Mouse (Mus musculus) lung, embryonic 16.5 days (tissue): ENCODE results near the gene N4bp3. TPM values are rescaled to one million over a fixed set of nuclear protein-coding genes. Genes with fewer than 3 reads are reported as not detected.
A peak's percentile ranks its signal among the peaks of the same experiment; 100 is the strongest.
"Not testable (repeated sequence)": the region's sequence is repeated elsewhere in the genome, so short reads cannot be mapped to it uniquely, and the experiment has no call there.

Experiments used
- ATAC-seq: fragments of 200-750 bp; cut with Nextera tagmentation; 2 replicates; pipeline ENCODE4 v1.8.0; 2017; ENCODE audit warnings: low read depth, mild to moderate bottlenecking, moderate library complexity
- H3K27ac ChIP-seq: fragments of 300-500 bp; sonication (generic); 2 replicates; pipeline ENCODE4 v1.5.1; 2014; ENCODE audit warnings: mild to moderate bottlenecking, control low read depth, low read length
- H3K27me3 ChIP-seq: fragments of 300-500 bp; sonication (generic); 2 replicates; pipeline ENCODE4 v1.6.1; 2014; ENCODE audit warnings: low read depth, low read length, mixed read lengths; ENCODE audit not compliant: control insufficient read depth, insufficient read depth
- H3K36me3 ChIP-seq: fragments of 300-500 bp; sonication (generic); 2 replicates; pipeline ENCODE4 v1.6.1; 2014; ENCODE audit warnings: low read length; ENCODE audit not compliant: control insufficient read depth, insufficient read depth
- H3K4me1 ChIP-seq: fragments of 300-500 bp; sonication (generic); replicated peaks from 2 replicates; pipeline ENCODE4 v1.6.1; 2014; ENCODE audit warnings: low read length, mixed read lengths; ENCODE audit not compliant: control insufficient read depth, insufficient read depth
- H3K4me2 ChIP-seq: fragments of 300-500 bp; sonication (generic); 2 replicates; pipeline ENCODE4 v1.6.1; 2014; ENCODE audit warnings: low read depth, low read length, control low read depth
- H3K4me3 ChIP-seq: fragments of 300-500 bp; sonication (generic); 2 replicates; pipeline ENCODE4 v1.5.1; 2014; ENCODE audit warnings: mild to moderate bottlenecking, low read length, control low read depth
- H3K9ac ChIP-seq: fragments of 300-500 bp; sonication (generic); 2 replicates; pipeline ENCODE4 v1.6.1; 2014; ENCODE audit warnings: low read length, control low read depth
- H3K9me3 ChIP-seq: fragments of 300-500 bp; sonication (generic); 2 replicates; pipeline ENCODE4 v1.6.1; 2016; ENCODE audit warnings: low read length; ENCODE audit not compliant: control insufficient read depth
- WGBS: fragments of 180-500 bp; shearing (Covaris S2); extraction: QIAGEN DNeasy Blood & Tissue Kit; methylation state at CpG from one replicate; pipeline ENCODE4 v1.1.7; 2014; 5-methylcytosine and 5-hydroxymethylcytosine counted together
- polyA plus RNA-seq: library from polyadenylated mRNA; unstranded; fragments of >200 nt; fragmentation: Nextera tagmentation; extraction: Ambion mirVana; gene quantifications from 2 replicates; pipeline ENCODE4 v1.2.1, GENCODE M21; 2015

N4bp3 gene
- polyA plus RNA-seq, 1 experiment from 2014 or later = 43.5 TPM

GRCm38 (mm10) chr11:51636323-51636684 is 14.3 kb downstream of the N4bp3 start:
- Histone ChIP-seq H3K9me3 (no peaks in the 10 kb centered on the region), H3K36me3 (no peaks in the 10 kb centered on the region), H3K27me3 (no peaks in the 10 kb centered on the region), H3K4me2 (peak overlapping the region; percentile 82), H3K27ac (peak overlapping the region; percentile 83), H3K4me3 (peak overlapping the region; percentile 86), H3K9ac (peak overlapping the region; percentile 85), H3K4me1 (peaks cover 31% of the 10 kb centered on the region)
- ATAC-seq = peak; percentile 62
- WGBS = 5% methylated on average over 6 of the region's 6 CpGs

- Histone ChIP-seq H3K36me3 (no peaks in the 10 kb centered on the region), H3K27ac (peak within 1 kb of the TSS; percentile 83), H3K4me1 (peaks cover 27% of the 10 kb centered on the region), H3K27me3 (no peaks in the 10 kb centered on the region), H3K4me2 (peak within 1 kb of the TSS; percentile 82), H3K9me3 (no peaks in the 10 kb centered on the region), H3K9ac (peak within 1 kb of the TSS; percentile 85), H3K4me3 (peak within 1 kb of the TSS; percentile 86)
- ATAC-seq = peak; percentile 77
- 0% methylated on average over 54 of the region's 61 CpGs for WGBS
Observed at GRCm38 (mm10) chr11:51635525-51636322, 14.9 kb downstream of the N4bp3 start, which contains the start of gene Rmnd5b. Rmnd5b (minus strand) TSS chr11:51635896.

- 6% methylated on average over 6 of the region's 6 CpGs for WGBS
- Histone ChIP-seq H3K9ac (peak overlapping the region; percentile 85), H3K9me3 (no peaks in the 10 kb centered on the region), H3K27ac (peak overlapping the region; percentile 83), H3K4me1 (peaks cover 22% of the 10 kb centered on the region), H3K4me3 (peak overlapping the region; percentile 86), H3K4me2 (peak overlapping the region; percentile 82), H3K27me3 (no peaks in the 10 kb centered on the region), H3K36me3 (no peaks in the 10 kb centered on the region)
- ATAC-seq = no peak
Observed at GRCm38 (mm10) chr11:51635127-51635524, 15.5 kb downstream of the N4bp3 start.

GRCm38 (mm10) chr11:51633721-51634120 is 16.9 kb downstream of the N4bp3 start:
- ATAC-seq = no peak
- peaks cover under 1% of the 10 kb centered on the region; the same call in 1 of the 2 replicates for H3K36me3 ChIP-seq
- H3K4me2 ChIP-seq = no peak overlapping the region
- no peaks in the 10 kb centered on the region for H3K9me3 ChIP-seq
- no peaks in the 10 kb centered on the region for H3K27me3 ChIP-seq
- H3K27ac ChIP-seq = no peak overlapping the region
- 88% methylated on average over 3 of the region's 3 CpGs for WGBS
- H3K9ac ChIP-seq = no peak overlapping the region
- H3K4me1 ChIP-seq = peaks cover 22% of the 10 kb centered on the region
- H3K4me3 ChIP-seq = no peak overlapping the region

- H3K36me3 ChIP-seq, H3K9ac ChIP-seq, H3K27ac ChIP-seq, H3K27me3 ChIP-seq, H3K9me3 ChIP-seq, ATAC-seq, H3K4me3 ChIP-seq, H3K4me2 ChIP-seq: not testable (repeated sequence)
- H3K4me1 ChIP-seq = peaks cover 21% of the 10 kb centered on the region
- WGBS = 89% methylated on average over 7 of the region's 7 CpGs
Observed at GRCm38 (mm10) chr11:51633200-51633599, 17.4 kb downstream of the N4bp3 start.

GRCm38 (mm10) chr11:51632130-51632753 is 18.4 kb downstream of the N4bp3 start:
- no peak overlapping the region for H3K4me3 ChIP-seq
- WGBS = 78% methylated on average over 6 of the region's 6 CpGs
- H3K9ac ChIP-seq = no peak overlapping the region
- H3K4me1 ChIP-seq = peaks cover 15% of the 10 kb centered on the region
- H3K27me3 ChIP-seq = no peaks in the 10 kb centered on the region
- no peak overlapping the region for H3K27ac ChIP-seq
- H3K9me3 ChIP-seq = no peaks in the 10 kb centered on the region
- no peak for ATAC-seq
- peaks cover 9% of the 10 kb centered on the region for H3K36me3 ChIP-seq
- H3K4me2 ChIP-seq = no peak overlapping the region

GRCm38 (mm10) chr11:51629651-51630314 is 20.9 kb downstream of the N4bp3 start:
- peaks cover 16% of the 10 kb centered on the region for H3K36me3 ChIP-seq
- no peaks in the 10 kb centered on the region for H3K27me3 ChIP-seq
- ATAC-seq = no peak
- H3K4me2 ChIP-seq = no peak overlapping the region
- no peak overlapping the region for H3K27ac ChIP-seq
- H3K4me3 ChIP-seq = no peak overlapping the region
- no peaks in the 10 kb centered on the region for H3K9me3 ChIP-seq
- 76% methylated on average over 15 of the region's 15 CpGs for WGBS
- peaks cover 7% of the 10 kb centered on the region for H3K4me1 ChIP-seq
- H3K9ac ChIP-seq = no peak overlapping the region

GRCm38 (mm10) chr11:51627907-51628306 is 22.7 kb downstream of the N4bp3 start:
- Histone ChIP-seq H3K4me1 (0 out of 2 replicates have a peak, but pooled peaks cover 3% of the 10 kb centered on the region), H3K27ac (no peak overlapping the region), H3K27me3 (no peaks in the 10 kb centered on the region), H3K36me3 (peaks cover 27% of the 10 kb centered on the region), H3K4me2 (no peak overlapping the region), H3K9ac (no peak overlapping the region), H3K9me3 (no peaks in the 10 kb centered on the region), H3K4me3 (no peak overlapping the region)
- 86% methylated on average over 8 of the region's 8 CpGs for WGBS
- no peak for ATAC-seq

GRCm38 (mm10) chr11:51627425-51627824 is 23.2 kb downstream of the N4bp3 start:
- Histone ChIP-seq H3K27ac (no peak overlapping the region), H3K4me2 (no peak overlapping the region), H3K4me1 (peaks cover 3% of the 10 kb centered on the region; the same call in 1 of the 2 replicates), H3K36me3 (peaks cover 27% of the 10 kb centered on the region), H3K9me3 (no peaks in the 10 kb centered on the region), H3K4me3 (no peak overlapping the region), H3K27me3 (no peaks in the 10 kb centered on the region), H3K9ac (no peak overlapping the region)
- ATAC-seq = no peak
- WGBS = 93% methylated on average over 9 of the region's 9 CpGs
